Mouse (Mus musculus) embryonic facial prominence, embryonic 11.5 days (tissue): ENCODE results near the gene Stk39. TPM values are rescaled to one million over a fixed set of nuclear protein-coding genes. Genes with fewer than 3 reads are reported as not detected.

Source experiments
- ATAC-seq: fragments of 200-750 bp; cut with Nextera tagmentation; replicated peaks from 2 replicates; pipeline ENCODE4 v1.8.0; 2017; ENCODE audit warnings: low read depth; ENCODE audit not compliant: insufficient number of reproducible peaks, low FRiP score, low TSS enrichment
- DNase-seq: peaks from one replicate; pipeline ENCODE4 v3.0.0-alpha.2; 2015; ENCODE audit warnings: low spot score
- H3K27ac ChIP-seq: fragments of 300-500 bp; sonication (generic); replicated peaks from 2 replicates; pipeline ENCODE4 v1.5.1; 2014; ENCODE audit warnings: mild to moderate bottlenecking, low read depth, low read length, control low read depth
- H3K27me3 ChIP-seq: fragments of 300-500 bp; sonication (generic); 2 replicates; pipeline ENCODE4 v1.6.1; 2014; ENCODE audit warnings: mild to moderate bottlenecking, low read length, moderate library complexity, mixed read lengths; ENCODE audit not compliant: control insufficient read depth, insufficient read depth
- H3K36me3 ChIP-seq: fragments of 300-500 bp; sonication (generic); replicated peaks from 2 replicates; pipeline ENCODE4 v1.6.1; 2014; ENCODE audit warnings: low read depth, mild to moderate bottlenecking, low read length, moderate library complexity, mixed read lengths; ENCODE audit not compliant: control insufficient read depth, insufficient read depth
- H3K4me1 ChIP-seq: fragments of 300-500 bp; sonication (generic); 2 replicates; pipeline ENCODE4 v1.6.1; 2014; ENCODE audit warnings: low read length, mixed read lengths; ENCODE audit not compliant: control insufficient read depth, insufficient read depth
- H3K4me2 ChIP-seq: fragments of 300-500 bp; sonication (generic); 2 replicates; pipeline ENCODE4 v1.6.1; 2014; ENCODE audit warnings: low read depth, mild to moderate bottlenecking, control low read depth, low read length, moderate library complexity
- H3K4me3 ChIP-seq: fragments of 300-500 bp; sonication (generic); 2 replicates; pipeline ENCODE4 v1.5.1; 2014; ENCODE audit warnings: low read depth, low read length, control low read depth
- H3K9ac ChIP-seq: fragments of 300-500 bp; sonication (generic); replicated peaks from 2 replicates; pipeline ENCODE4 v1.6.1; 2014; ENCODE audit warnings: mild to moderate bottlenecking, control low read depth, low read length
- H3K9me3 ChIP-seq: fragments of 300-500 bp; sonication (generic); replicated peaks from 2 replicates; pipeline ENCODE4 v1.6.1; 2016; ENCODE audit warnings: mild to moderate bottlenecking, low read length, inconsistent platforms, mixed read lengths; ENCODE audit not compliant: control insufficient read depth
- WGBS: fragments of 180-500 bp; shearing (Covaris S2); extraction: QIAGEN DNeasy Blood & Tissue Kit; methylation state at CpG from one replicate; pipeline ENCODE4 v1.1.7; 2014; 5-methylcytosine and 5-hydroxymethylcytosine counted together
- polyA plus RNA-seq: library from polyadenylated mRNA; unstranded; fragments of >200 nt; fragmentation: Nextera tagmentation; extraction: Ambion mirVana; gene quantifications from 2 replicates; pipeline ENCODE4 v1.2.1, GENCODE M21; 2014

Stk39 gene
- polyA plus RNA-seq, 1 experiment from 2014 or later, result 26.9 TPM

DNA sequence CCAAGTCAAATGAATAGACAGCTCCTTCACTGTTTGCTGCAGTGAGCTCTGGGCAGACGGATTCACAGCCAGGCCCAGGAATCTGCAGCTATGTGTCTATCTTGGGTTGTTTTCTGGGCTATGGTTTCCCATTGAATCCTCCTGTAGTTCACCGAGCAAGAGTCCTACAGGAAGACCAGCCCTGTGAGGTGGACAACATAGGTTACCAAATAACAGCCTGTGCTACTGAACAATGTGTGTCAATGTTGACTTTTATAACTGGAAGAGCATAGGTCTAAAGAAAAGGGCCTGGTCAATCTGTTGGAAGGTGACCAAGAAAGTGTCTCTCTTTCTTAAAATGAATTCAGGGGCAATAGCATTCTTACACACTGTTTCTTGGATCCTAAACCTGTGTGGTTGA lies 218.8 kb downstream of the Stk39 start:
- H3K4me2 ChIP-seq, result no peak overlapping the region
- H3K4me3 ChIP-seq, result no peak overlapping the region
- 80% methylated on average over 2 of the region's 2 CpGs for WGBS
- H3K9ac ChIP-seq, result no peak overlapping the region
- no peak overlapping the region for H3K27ac ChIP-seq
- DNase-seq (no peak), ATAC-seq (no peak)
- no peaks in the 10 kb centered on the region for H3K27me3 ChIP-seq
- H3K9me3 ChIP-seq, result no peaks in the 10 kb centered on the region
- H3K36me3 ChIP-seq, result no peaks in the 10 kb centered on the region
- no peaks in the 10 kb centered on the region for H3K4me1 ChIP-seq

DNA sequence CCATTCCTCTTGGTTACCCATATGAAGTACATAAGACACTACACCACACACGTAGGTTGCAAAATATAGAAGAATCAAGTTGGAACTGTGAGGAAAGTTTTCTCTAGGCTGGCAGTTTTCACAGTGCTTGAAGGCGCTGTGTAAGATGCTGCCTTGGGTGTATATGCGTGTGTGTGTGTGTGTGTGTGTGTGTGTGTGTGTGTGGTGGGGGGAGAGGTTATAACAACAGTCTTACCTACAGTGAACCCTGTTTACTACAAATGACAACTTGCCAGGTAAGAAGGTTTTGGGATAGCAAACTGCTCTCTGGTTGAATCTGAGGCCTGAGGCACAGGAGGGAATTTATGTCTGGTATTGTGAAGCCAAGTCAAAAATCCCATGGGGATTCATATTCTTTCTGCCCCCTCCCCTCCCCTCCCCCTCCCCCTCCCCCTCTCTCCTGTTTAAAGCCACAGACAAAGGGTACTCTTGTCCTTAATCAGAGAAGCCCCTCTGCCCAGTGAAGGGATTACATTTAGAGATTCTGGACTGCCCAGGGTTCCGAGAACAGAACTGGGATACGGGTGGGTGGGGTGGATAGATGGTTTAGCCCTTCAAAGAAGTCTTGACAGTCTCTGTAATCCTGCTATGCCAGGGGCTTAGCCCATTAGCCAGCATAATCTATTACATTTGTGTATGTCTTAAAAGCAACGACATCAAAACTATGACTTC lies 219.9 kb downstream of the Stk39 start:
- WGBS, result 73% methylated on average over 6 of the region's 6 CpGs
- H3K27me3 ChIP-seq, result no peaks in the 10 kb centered on the region
- H3K27ac ChIP-seq, result no peak overlapping the region
- H3K4me3 ChIP-seq, result no peak overlapping the region
- H3K36me3 ChIP-seq, result no peaks in the 10 kb centered on the region
- DNase-seq, result no peak
- no peaks in the 10 kb centered on the region for H3K4me1 ChIP-seq
- H3K9me3 ChIP-seq, result no peaks in the 10 kb centered on the region
- no peak for ATAC-seq
- no peak overlapping the region for H3K4me2 ChIP-seq
- H3K9ac ChIP-seq, result no peak overlapping the region

DNA sequence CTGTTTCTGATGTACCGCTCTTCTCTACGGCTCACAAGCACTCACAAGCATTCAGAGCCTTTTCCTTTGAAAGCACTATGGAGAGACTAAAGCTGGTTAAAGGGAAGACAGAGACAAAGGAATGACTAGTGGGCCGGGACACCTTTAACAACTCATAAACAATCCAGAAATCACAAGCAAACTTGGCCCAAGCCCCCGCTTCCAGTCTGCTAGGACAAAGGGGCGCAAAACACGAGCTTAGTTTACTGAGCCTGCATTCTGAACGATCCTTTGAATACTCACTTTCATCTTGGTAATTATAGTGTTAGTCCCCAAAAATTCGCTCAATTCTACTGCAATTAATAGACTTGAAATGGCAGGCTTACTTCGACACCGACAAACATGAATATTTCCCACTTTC lies 221.2 kb downstream of the Stk39 start:
- ATAC-seq, result no peak
- 83% methylated on average over 10 of the region's 10 CpGs for WGBS
- Histone ChIP-seq H3K4me2 (no peak overlapping the region), H3K36me3 (no peaks in the 10 kb centered on the region), H3K27ac (no peak overlapping the region), H3K9ac (no peak overlapping the region), H3K9me3 (no peaks in the 10 kb centered on the region), H3K4me3 (no peak overlapping the region), H3K4me1 (no peaks in the 10 kb centered on the region), H3K27me3 (no peaks in the 10 kb centered on the region)
- no peak for DNase-seq

DNA sequence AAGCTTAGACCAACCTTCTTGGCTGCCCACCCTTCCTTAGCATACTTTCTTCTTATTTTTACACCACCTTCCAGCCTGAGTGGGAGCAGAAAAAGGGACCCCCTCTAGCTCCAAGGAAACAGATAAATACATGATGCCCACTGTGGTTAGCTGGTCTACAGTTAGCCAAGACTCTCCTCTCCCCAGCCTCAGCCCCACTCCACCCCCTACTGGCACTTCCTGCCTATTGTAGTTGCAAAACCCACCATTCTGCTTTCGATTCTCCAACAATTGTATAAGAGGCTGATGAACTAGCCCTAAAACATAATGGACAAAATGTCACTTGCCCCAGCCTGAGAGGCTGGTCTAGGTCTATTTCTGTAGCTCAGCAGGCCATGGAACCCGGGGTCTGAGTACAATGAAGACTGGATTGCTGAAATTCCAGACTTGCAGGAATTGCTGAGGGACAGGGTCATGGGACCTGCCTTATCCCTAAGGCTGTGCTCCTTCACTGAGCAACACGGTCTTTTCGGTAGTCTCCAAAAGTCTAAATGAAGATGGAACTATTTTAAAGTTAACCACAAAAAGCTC lies 222.1 kb downstream of the Stk39 start:
- DNase-seq, result no peak
- Histone ChIP-seq H3K36me3 (no peaks in the 10 kb centered on the region), H3K4me2 (no peak overlapping the region), H3K9me3 (no peaks in the 10 kb centered on the region), H3K4me3 (no peak overlapping the region), H3K27me3 (no peaks in the 10 kb centered on the region), H3K4me1 (no peaks in the 10 kb centered on the region), H3K27ac (no peak overlapping the region), H3K9ac (no peak overlapping the region)
- no peak for ATAC-seq
- 66% methylated on average over 4 of the region's 4 CpGs for WGBS

- Histone ChIP-seq H3K27me3 (no peaks in the 10 kb centered on the region), H3K27ac (no peak overlapping the region), H3K4me1 (no peaks in the 10 kb centered on the region), H3K9ac (no peak overlapping the region), H3K4me3 (no peak overlapping the region), H3K4me2 (no peak overlapping the region), H3K36me3 (no peaks in the 10 kb centered on the region), H3K9me3 (no peaks in the 10 kb centered on the region)
- DNase-seq, result no peak
- WGBS, result 62% methylated on average over 3 of the region's 3 CpGs
- ATAC-seq, result no peak
Observed at GRCm38 (mm10) chr2:68246284-68246683, 225.8 kb downstream of the Stk39 start.

- H3K9me3 ChIP-seq, result no peaks in the 10 kb centered on the region
- WGBS, result 78% methylated on average over 1 of the region's 1 CpGs
- no peak overlapping the region for H3K27ac ChIP-seq
- no peaks in the 10 kb centered on the region for H3K4me1 ChIP-seq
- H3K4me3 ChIP-seq, result no peak overlapping the region
- DNase-seq (no peak), ATAC-seq (no peak)
- no peaks in the 10 kb centered on the region for H3K27me3 ChIP-seq
- H3K4me2 ChIP-seq, result no peak overlapping the region
- no peak overlapping the region for H3K9ac ChIP-seq
- no peaks in the 10 kb centered on the region for H3K36me3 ChIP-seq
Observed at GRCm38 (mm10) chr2:68244556-68244955, 227.5 kb downstream of the Stk39 start.

DNA sequence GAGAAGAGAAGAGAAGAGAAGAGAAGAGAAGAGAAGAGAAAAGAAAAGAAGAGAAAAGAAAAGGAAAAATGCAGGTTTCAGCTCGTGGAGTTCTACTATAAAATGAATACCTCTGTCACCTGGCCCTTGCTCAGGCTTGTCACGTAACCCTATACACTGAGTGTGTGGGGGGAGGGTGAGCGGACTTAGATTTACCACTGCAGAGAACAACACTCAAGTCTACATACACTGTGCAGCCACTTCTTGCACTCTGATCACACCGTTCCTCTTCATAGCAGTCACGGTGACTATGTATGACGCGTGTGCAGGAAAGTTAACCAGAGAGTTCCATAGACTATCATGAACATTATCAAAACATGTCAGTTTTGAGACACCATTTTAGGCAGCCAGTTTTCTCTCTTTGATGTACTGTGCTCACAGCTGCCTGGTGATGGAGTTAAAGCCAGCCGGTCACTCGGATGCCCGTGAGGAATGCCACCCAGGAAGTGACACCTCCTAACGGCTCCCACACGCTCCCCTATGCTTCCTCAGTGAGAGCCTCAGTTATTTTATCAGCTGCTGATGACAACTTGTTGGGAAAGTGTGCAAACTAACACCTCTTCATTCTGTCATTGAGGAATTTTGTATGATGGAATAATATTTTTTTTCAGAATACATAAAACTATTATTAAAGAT lies 228.1 kb downstream of the Stk39 start:
- Histone ChIP-seq H3K4me1 (no peaks in the 10 kb centered on the region), H3K36me3 (no peaks in the 10 kb centered on the region), H3K9ac (no peak overlapping the region), H3K27ac (no peak overlapping the region), H3K4me3 (no peak overlapping the region), H3K27me3 (no peaks in the 10 kb centered on the region), H3K9me3 (no peaks in the 10 kb centered on the region), H3K4me2 (no peak overlapping the region)
- peak; percentile 33 for DNase-seq
- ATAC-seq, result peak; percentile 74; the same call in 1 of the 2 replicates
- WGBS, result 64% methylated on average over 12 of the region's 12 CpGs

GRCm38 (mm10) chr2:68243273-68243672 lies 228.8 kb downstream of the Stk39 start:
- Histone ChIP-seq H3K9ac (no peak overlapping the region), H3K27ac (no peak overlapping the region), H3K36me3 (no peaks in the 10 kb centered on the region), H3K9me3 (no peaks in the 10 kb centered on the region), H3K4me2 (no peak overlapping the region), H3K4me3 (no peak overlapping the region), H3K4me1 (no peaks in the 10 kb centered on the region), H3K27me3 (no peaks in the 10 kb centered on the region)
- ATAC-seq (no peak), DNase-seq (no peak)
- WGBS, result 80% methylated on average over 3 of the region's 3 CpGs
